Mouse (Mus musculus) bone marrow, adult 2 months (tissue): ENCODE data around the gene Ect2.

ENCODE experiments used
- CTCF ChIP-seq: fragments of 200-500 bp; IDR thresholded peaks from 2 replicates; pipeline ENCODE4 v1.5.1; 2011; ENCODE audit warnings: low read length, control low read depth; ENCODE audit not compliant: control insufficient read depth, insufficient read depth
- POLR2A ChIP-seq: fragments of 200-500 bp; IDR thresholded peaks from 2 replicates; pipeline ENCODE4 v1.6.1; 2011; ENCODE audit warnings: low read depth, mild to moderate bottlenecking, control low read depth, low read length, borderline replicate concordance; ENCODE audit not compliant: control insufficient read depth

DNA sequence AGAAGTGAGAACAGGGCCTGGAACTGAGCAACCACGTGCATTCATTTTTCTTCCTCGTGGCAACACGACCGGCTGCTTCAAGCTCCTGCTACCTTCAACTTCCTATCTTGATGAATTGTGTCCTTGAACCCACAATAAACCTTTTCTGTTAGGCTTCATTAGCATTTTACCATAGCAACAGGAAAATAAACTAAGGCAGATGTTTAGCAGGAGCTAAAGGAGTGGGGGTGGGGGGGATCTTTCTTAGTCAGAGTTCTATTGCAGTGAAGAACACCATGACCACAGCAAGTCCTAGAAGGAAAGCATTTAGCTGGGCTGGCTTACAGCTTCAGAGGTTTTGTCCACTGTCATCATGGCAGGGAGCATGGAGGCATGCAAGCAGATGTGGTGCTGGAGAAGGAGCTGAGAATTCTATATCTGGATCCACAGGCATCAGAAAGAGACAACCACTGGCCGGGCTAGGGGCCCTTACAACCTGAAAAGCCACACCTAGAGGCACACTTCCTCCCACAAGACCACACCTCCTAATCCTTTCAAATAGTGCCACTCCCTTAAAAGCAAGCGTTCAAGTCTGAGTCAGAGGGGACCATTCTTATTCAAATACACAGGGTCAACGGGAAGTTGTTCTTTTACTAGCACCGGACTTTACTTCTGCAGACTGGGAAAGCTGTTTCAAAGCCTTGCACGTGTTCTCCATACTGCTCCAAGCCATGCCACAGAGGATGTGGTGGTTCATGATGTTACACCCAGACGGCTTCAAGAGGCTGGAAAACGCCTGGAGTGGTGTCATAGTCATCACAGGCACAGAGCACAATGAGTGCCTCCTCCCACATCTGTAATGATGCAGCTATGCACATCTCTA lies 90.0 kb downstream of the Ect2 start:
- TF ChIP-seq CTCF (no peak), POLR2A (no peak)
